Mouse (Mus musculus): ENCODE data around the gene Cav1.

Gene Cav1

DNA sequence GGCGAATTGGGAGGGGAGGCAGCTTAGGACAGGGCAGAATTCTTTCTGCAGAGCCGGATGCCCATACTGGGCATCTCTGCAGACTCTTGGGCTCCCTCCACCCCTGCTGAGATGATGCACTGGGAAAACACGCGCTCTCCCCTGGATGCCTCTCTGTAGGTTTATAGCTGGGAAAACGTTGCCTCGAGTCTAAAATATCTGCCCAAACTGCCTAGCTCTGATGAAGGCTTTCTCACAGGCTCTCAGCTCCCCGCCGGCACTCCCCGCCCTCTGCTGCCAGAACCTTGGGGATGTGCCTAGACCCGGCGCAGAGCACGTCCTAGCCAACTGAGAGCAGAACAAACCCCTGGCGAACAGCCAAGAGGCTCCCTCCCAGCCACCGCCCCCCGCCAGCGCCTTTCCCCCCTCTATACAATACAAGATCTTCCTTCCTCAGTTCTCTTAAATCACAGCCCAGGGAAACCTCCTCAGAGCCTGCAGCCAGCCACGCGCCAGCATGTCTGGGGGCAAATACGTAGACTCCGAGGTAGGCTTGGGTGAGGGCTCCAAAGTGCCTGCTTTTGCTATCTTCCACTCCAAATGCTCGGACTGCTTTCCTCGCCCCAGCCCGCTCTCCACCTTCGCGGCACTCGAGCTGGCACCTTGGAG is at the start of gene Cav1:
Gene Cav1, plus strand, starts transcription at position 382 of the 648 bp plus-strand sequence.
- peak; percentile 60 for DNase-seq (ENCODE audit: low spot score)

DNA sequence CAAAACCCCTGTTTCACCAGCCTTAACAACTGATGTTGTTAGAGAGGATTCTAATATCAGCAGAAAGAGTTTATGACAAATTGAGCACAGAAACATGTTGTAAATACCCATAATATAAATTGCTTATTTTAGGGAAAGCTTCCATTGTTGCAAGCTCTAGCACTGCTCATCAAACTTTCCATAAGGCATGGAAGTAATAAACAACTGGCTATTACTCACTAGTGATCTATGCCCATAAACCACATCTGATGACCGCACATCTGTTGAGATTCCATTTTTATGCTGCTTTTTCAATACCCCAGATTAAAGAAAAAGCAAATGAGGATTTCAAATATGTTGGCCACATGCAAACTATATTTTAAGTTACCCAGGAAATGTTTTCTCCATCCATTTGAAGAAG is 48.0 kb upstream of the Cav1 start:
- no peak for DNase-seq (ENCODE audit: low spot score)

DNA sequence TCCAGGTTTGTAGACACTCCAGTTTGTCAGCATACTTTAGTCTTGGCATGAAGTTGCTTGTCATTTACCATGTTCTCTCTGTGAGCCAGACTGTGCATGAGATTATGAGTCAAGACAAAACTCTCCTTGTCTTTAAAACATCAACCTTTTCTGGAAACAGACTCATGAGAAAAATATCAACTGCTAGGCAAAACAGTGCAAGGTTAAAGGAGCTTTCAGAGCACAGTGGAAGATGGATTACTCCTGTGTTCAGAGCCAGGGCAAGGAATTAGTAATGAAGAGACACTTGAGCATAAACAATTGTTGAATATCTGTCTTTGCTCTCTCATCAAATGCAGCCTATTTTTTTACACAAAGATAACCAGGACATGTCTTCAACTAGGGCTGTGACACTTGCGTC is 47.2 kb upstream of the Cav1 start:
- no peak for DNase-seq (ENCODE audit: low spot score)

DNA sequence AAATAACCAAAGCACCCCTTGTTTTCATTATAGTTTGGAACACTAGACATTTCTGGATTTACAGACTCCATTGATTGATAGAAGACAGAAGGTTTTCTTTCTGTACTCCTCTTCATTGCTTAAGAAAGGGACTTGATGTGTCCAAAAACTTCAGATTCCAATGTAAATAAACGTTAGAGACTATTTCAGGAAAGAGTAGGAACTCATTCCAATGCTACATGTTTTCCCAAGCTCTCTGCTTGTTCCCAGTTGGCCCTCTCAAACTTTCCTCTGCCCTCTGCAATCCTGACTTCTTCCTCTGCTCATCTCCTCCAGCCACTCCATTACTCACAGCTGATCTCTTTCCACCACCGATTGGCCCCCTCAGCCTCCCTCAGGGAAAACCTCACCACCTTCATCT is 43.3 kb upstream of the Cav1 start:
- no peak for DNase-seq (ENCODE audit: low spot score)

DNA sequence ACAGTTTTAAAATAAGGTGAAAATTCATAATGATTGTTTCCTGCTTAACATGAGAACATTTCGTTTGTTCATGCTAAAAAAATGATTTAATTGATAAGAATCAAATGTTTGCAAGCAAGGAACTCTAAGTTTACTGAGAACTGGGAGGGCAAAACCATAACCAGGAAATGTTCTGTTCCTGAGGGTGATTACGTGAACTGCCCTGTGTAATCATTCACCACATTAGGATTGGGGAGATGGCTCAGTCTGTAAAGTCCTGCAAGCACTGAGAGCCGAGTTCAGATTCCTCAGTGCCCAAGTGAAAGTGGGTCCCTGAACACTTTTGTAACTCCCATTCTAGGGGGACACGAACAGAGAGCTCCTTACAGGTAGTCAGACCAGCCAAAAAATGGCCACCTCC is 41.1 kb upstream of the Cav1 start:
- DNase-seq (ENCODE audit: low spot score), result no peak

DNA sequence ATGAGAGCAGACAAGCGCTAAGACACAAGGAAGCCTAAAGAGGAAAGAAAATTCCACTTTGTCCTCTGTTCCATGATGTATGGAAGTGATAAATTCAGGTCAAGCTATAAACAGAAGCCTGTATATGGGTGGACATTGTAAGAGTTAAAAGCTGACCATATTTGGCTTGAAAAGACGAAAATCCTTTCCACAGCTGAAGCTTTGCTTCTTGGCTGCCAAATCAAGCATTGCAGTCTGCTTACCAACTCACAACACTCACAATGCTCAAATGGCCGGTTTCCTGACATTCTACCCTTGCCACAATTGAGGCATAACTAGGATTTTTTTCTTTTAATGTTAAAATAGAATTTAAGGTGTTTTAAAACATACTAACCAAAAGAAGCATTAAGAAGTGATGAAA is 39.7 kb upstream of the Cav1 start:
- no peak for DNase-seq (ENCODE audit: low spot score)

DNA sequence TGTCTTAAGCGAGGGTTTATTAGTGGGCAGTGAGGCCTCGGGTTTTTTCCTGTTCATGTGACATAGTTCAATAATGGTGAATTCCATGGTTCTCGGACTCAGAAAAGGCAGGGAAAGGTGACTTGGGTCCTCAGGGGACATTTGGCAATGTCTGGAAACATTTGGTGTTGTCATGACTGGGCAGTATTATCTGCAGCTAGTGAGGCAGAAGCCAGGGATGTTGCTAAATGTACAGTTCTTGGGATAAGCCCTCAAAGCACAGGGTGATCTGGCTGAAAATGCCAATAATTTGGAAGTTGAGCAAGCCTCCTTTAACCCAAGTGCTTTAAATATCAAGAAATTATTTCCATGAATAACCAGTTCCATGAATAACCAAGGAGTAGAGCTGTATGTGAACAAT is 27.8 kb upstream of the Cav1 start:
- DNase-seq (ENCODE audit: low spot score), result no peak

DNA sequence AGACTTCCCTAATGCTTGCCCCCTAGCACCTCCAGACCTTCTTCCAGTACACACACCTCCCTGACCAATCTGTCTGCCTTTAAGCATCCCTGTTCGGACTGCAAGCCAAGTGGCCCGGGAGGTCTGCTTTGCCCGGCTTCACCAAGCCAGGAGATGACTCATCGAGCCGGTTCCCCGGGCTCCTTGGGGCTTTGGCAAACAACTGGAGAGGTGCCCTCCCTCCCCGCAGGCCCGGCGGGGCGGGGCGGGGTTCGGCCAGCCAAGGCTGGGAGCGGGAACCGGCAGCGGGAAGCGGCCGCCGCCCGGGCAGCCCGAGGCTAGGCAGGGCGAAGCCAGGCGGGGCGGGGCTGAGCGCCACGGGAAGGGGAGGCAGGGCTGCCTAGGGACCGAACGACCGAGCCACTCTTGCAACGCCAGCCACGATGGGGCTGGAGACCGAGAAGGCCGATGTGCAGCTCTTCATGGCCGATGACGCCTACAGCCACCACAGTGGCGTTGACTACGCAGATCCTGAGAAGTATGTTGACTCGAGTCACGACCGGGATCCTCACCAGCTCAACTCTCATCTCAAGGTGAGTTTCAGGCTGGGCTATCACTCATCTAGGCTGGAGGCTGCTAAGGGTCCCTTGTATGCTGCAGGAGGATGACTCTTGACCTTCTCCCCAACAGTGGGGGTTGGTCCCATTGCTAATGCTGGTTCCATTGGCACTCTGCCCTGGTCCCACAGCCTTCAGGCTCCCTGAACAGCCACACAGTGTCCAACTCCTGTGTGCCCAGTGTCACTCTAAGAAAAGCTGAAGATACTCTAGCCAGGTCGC is 25.0 kb upstream of the Cav1 start, which contains the start of gene Cav2:
Gene Cav2, plus strand, starts transcription at position 247 of the 818 bp plus-strand sequence.
- DNase-seq (ENCODE audit: low spot score), result peak; percentile 70

DNA sequence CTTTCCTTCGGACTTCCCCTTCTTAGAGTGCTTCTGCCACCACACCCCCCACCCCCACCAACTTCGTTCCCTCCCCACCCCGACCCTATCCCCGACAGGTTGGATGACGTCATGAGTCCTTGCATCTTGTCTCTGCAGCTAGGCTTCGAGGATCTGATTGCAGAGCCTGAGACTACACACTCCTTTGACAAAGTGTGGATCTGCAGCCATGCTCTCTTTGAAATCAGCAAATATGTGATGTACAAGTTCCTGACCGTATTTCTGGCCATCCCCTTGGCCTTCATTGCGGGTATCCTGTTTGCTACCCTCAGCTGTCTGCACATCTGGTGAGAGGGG is 24.4 kb upstream of the Cav1 start:
- no peak for DNase-seq (ENCODE audit: low spot score)

DNA sequence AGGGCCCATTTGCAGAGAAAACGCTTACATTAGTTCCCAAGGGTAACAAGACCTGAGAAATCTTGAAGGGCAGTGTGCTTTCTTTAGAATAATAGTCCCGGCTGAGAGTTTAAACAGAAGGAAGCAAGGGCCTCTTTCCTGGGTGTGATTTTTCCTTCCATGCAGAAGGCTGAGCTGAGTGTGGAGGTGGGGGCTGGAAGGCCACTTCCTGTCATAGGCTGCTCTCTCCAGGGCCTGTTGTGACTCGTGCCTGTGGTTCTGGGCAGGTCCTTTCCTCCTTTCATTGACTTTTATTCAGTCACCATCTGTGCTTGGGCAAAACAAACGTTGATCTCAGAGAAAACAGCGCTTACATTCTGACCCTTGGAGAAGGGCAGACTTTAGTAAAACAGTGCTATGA is 24.0 kb upstream of the Cav1 start:
- no peak for DNase-seq (ENCODE audit: low spot score)

DNA sequence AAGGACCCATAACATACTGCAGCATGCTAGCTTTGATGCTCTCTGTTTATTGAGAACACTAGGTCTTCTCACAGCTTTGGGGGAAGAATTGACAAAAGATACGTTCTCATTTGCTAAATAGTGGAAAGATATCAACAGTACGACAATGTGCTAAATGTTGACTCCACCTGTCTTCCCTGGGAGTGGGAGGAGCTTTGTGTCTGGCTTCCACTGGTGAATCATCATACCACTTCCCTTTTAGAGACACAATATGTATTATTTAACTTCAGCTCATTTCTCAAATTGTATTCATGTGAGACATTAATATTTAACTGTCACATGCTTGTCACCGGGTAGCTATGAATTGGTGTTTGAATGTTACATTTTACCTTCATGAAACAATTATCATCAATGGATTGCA is 22.3 kb upstream of the Cav1 start:
- no peak for DNase-seq (ENCODE audit: low spot score)

DNA sequence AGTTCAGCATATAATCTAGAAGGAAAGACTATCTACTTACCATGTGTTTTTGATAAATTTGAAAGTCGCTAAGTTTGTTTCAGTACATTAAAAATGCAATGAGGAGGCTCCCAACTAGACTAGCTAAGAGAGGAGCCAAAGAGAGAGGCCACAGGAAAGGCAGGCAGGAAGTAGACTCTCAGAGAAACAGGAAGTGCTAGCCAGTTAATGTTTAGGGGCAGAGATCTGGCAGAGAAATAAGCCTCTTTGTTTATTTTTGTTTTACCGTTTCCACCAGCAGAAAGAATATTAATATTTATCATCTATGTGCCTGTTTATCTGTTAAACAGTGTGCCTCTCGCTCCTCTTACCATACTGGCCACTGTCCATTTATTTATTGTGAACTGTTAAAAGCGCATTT is 19.8 kb upstream of the Cav1 start:
- DNase-seq (ENCODE audit: low spot score), result no peak

DNA sequence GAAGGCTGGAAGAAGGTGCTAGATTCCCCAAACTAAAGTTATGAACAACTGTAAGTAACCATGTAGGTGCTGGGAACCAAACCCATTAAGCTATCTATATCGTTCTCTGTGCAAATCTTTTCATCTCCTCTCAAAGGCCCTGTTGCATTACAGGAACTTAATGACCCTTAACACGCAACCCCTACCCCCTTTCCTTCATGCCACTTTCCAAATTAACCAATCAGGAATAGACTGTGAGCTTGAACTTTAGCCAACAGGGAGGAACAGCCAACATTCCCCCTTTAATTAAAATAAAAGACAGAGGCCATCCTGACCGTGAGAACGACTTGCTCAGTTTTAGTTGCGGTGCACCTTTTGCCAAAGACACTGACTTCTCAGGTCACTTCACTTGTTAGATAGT is 11.0 kb upstream of the Cav1 start:
- no peak for DNase-seq (ENCODE audit: low spot score)

DNA sequence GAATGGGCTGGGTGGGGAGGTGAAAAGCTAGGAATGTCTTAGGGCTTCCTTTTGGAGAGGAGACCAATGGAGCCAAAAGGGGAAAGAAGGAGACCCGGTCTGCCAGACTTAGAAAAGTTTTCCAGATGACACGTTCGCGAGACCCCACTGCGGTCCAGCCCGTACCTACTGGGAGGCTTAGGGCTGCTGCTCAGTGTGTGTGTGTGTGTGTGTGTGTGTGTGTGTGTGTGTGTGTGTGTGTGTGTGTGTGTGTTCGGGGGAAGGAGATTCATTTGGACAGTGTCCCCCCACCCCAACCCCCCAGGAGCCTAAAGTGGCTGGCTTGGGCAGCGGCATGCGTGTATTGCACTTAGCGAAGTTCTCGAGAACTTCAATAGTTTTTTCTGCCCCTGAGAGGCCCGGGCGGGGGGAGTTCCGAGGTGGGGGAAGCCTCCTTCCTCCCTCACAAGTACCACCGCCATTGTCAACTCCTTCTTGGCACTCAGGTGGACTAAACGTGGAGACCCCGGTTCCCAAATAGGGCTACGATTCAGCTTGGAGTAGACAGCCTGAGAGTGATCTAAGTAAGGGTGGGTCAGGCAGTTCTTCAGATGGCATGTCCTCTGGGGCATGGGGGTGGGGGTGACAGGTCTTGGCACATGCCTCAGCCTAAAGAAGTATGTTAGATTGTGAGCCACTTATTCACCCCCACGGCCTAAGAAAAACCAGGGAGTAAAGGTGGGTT is 629 bp downstream of the Cav1 start:
- peak; percentile 37 for DNase-seq (ENCODE audit: low spot score)

DNA sequence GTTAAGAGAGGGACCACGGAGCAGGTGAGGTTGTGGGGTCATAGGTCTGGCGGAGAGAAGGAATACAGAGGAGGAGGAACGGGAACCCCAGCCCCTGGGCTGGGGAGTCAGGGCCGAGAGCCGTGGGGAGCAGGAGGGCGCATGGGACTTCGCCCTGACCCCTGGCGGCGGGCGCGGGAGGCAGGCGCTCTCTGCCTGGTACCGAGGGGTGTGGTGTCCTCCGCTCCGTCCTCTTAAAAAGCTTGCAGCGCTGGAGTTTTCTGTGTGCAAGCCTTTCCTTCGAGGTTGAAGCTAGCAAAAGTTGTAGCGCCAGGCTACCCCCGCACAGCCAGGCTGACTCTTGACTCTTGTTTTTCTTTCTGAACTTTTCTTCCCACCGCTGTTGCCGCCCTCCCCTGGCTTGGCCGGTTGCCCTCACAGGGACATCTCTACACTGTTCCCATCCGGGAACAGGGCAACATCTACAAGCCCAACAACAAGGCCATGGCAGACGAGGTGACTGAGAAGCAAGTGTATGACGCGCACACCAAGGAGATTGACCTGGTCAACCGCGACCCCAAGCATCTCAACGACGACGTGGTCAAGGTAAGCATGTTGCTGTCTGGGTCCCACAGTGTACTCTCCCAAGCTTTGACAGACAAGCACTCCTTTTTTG is 1.5 kb downstream of the Cav1 start:
- DNase-seq (ENCODE audit: low spot score), result peak; percentile 76

DNA sequence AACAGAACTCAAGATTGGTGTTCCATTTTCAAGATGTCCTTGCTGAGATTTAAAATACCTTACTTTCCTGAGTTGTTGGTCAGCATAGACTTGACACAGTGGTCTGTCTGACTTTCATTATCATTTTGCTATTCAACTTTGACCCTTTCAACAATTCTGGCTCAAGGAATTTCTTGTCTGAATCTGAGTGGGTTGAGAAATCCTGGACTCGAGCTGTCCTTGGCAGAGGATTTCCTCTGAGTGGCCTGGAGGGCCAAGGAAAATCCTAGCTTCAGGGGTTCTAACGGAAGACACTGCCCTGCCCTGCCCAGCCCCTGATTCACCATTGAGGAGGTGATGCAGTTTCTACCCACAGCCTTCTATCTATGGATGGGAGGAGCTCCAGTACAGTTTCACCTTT is 2.5 kb downstream of the Cav1 start:
- no peak for DNase-seq (ENCODE audit: low spot score)

DNA sequence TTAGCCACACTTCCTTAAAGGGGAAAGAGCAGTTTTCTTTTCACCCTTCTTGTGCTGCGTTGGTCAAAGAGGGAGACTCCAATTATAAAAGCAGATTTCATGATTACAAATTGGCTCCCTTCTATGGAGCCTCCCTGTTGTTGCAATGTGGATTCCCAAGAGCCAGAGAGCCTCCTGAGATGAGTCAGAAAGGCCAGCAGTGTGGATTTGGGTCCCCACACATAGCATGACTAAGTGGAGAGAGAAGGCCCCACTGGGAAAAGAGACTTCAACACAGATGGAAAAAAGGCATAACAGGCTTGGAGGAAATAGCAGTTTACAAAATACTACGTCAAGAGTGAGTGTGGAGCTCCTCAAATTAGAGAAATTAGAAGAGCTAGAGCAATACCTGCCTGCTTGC is 3.1 kb downstream of the Cav1 start:
- no peak for DNase-seq (ENCODE audit: low spot score)

DNA sequence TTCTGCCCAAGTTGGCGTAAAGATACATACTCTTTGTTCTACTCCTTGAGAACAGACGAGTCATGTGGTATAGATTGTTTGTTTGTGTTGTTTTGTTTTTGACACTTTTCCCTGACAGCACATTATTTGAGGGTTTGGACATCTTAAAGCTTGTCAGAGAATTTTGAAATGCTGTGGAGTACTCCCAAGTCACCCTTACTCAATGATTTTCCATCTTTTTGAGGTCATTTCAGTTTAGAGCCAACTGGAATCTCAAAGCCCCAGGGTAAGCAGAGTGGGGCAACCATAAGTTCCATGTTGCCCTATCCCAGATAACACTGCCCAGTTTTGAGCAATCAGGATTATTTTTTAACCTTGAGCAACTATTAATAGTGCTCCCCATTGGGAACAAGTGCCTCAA is 8.1 kb downstream of the Cav1 start:
- DNase-seq (ENCODE audit: low spot score), result no peak

DNA sequence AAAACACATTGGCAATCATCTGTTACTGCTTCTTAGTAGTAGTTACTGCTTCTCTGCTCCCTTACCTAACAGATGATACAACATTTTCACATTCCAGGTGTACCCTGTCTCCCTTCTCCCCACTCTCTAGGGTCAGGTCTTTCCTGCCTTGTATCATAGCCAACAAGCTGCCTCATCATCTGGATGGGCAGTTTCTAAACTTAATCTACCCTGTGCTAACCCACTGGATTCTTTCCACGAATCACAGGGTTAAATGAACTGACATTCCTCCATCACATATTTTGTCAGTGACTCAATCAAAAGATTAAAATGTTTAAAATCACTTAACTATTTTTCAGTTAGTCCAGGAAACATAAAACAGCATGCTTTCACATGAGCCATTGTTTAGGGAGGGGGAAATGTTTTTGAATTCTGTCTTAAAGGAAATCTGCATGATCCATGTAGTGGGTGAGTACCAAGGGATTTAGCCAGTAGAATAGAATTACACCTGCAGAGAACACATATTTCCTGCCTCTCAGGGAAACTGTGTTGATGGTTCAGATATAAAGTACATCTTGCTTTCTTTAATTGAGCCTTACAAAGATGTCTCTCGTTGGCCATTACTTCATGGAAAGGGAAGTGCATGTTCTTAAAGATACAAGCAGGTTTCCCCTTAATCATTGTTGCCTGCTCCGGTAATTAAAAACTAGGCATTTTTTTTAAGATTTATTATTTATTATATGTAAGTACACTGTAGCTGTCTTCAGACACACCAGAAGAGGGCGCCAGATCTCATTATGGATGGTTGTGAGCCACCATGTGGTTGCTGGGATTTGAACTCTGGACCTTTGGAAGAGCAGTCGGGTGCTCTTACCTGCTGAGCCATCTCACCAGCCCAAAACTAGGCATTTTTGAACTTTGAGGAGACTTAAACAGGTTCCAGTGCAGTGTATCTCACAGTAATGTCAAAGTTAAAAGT is 8.8 kb downstream of the Cav1 start:
- DNase-seq (ENCODE audit: low spot score), result no peak

DNA sequence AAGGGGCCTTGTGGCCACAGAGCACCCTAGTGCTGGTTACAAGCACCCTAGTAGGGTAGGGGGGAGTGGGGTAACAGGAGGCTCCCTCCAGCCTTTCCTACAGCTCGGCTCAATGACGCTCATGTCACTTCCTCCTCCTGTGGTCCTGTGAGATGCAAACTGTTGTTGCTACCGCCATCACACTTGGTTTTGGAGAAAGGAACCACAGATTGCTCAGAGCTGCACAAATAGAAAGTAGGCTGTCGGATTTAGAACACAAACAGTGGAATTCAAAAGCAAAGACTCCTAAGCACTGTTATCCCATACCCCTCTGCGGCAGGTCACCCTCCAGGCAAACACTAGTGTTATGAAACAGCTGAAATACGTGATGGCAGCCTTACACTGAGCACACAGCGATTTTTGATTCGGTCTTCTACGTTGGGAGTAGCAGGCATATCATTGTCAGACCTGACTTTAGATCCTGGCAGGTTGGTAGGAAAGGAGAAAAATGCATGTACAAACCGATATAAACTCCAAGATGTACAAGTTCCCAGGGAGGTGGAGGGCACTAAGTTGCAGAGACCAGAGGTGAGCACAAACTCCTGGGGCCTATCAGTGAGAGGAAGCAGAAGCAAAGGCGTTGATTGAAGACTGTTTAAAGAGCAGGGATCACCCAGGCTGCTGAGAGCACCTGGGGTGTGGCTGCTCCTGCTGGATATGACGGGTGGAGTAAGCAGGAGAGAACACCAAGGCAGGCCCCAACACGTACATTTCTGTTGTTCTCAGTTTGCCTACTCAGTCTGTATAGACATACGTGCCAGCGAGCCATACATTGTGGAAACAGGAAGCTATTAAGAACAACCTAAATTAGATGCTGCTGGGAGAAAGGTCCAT is 10.4 kb downstream of the Cav1 start:
- no peak for DNase-seq (ENCODE audit: low spot score)

DNA sequence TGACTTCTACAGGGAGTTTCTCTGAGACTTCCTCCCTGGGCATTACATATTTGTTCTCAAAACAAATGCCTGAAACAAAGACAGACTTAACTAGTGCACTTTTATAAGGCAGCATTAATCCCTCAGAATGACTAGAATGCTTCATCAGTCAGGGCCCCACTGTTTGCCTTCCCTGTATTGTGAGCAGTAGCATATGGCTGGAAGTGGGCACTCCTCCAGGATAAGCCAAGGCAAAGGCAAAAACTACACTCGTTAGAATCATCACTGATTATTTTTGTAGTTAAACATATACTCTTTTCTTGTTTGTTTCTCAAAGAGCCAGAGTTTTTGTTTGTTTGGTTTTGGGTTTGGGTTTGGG is 11.0 kb downstream of the Cav1 start:
- no peak for DNase-seq (ENCODE audit: low spot score)
